Mouse (Mus musculus) monocyte, adult 59 days (primary cell): ENCODE measurements around the gene Mphosph9. TPM values are rescaled to one million over a fixed set of nuclear protein-coding genes. Genes with fewer than 3 reads are reported as not detected.

Source experiments
- total RNA-seq, 2 experiments: library from RNA; stranded (reverse); gene quantifications; one replicate each; pipeline ENCODE4 v1.2.4; 2023

Gene Mphosph9
- 1 to 10 TPM; 4.8 to 7.3 TPM for total RNA-seq

GRCm38 (mm10) chr5:124327510-124328364 lies at the start of gene Mphosph9, which contains the start of gene 2810006K23Rik:
Mphosph9 (minus strand) TSS chr5:124327972.
2810006K23Rik (plus strand) TSS chr5:124328089.

DNA sequence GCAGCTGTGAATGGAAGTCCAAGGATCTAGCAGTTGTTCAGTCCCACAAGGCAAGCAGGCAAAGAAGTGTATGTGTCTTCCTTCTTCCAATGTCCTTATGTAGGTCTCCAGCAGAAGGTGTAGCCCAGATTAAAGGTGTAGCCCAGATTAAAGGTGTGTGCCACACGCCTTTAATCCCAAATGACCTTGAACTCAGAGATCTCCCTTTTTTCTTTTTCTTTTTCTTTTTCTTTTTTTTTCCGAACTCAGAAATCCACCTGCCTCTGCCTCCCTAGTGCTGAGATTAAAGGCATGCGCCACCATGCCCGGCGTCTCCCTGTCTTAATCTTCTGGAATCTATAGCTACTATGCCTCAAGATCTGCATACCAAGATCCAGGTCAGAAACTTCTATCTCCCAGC lies 35.2 kb upstream of the Mphosph9 start, which contains the start of gene Cdk2ap1:
Cdk2ap1 (minus strand) TSS at position 101 of the 400 bp plus-strand sequence.

DNA sequence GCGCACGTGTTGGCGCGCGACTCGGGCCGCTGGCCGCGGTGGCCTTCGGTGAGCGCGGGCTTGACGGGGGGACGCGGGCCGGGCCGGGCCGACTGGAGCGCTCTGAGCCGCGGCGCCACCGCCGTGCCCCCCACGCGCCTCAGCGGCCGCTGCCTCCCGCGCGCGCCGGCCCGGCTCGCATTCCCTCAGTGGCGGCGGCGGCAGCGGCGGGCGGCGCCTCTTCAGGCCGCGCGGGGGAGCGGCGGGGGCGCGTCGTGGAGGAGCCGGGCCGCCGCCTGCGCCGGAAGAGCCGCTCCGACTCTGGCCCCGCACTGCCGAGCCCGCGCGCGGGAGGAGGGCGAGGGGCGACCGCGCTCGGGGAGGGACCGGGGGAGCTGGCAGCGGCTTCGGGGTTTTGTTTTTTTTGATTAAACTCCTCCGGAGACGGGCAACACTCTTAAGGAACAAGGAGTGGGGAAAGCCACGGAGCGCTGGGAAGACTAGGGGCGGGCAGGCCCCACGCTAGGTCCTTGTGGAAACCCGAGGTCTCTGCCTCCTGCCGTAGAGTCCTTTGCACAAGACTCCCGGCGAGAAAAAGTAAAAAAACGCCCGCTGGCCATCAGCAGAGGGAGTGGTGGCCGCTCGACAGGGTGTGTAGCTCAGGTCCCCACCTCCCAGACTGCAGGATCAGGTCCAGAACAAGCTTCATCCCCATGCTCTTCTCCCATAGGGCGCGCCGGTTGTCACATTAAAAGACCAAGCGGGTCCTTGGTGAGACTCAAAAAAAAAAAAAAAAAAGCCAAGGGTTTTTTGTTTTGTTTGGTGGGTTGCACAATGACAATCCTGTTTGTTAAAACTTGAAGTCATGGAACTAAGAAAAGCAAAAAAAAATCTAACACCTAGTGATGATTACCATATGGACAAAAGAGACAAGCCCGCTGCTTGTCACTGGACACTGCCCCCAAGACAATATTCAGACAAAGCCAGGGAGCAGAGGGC lies 77.9 kb downstream of the Mphosph9 start, which contains the start of gene Pitpnm2:
Pitpnm2 (minus strand) TSS at position 147 of the 978 bp plus-strand sequence.

Other genes starting within 250 kb of the Mphosph9 start
- gene Abcb9, start 232.2 kb downstream of the Mphosph9 start, total RNA-seq, result 1 to 10 TPM; 1.8 to 2.8 TPM
- 10 to 100 TPM; 14.3 to 16.3 TPM for gene Ogfod2, start 215.7 kb downstream of the Mphosph9 start, total RNA-seq
- 10 to 100 TPM; 28.9 to 35.9 TPM for gene Arl6ip4, start 211.9 kb downstream of the Mphosph9 start, total RNA-seq
- gene Pitpnm2, start 78.2 kb downstream of the Mphosph9 start, total RNA-seq, result 1 to 10 TPM; 6.4 to 8.0 TPM
- 1 to 10 TPM; 5.6 to 6.1 TPM for gene 2810006K23Rik, start 117 bp upstream of the Mphosph9 start, total RNA-seq
- gene Cdk2ap1, start 35.1 kb upstream of the Mphosph9 start, total RNA-seq, result 100 to 1,000 TPM in 1 of 2 experiments, 10 to 100 TPM in 1; 95.8 to 112 TPM
- 100 to 1,000 TPM; 124 to 127 TPM for gene Sbno1, start 98.0 kb upstream of the Mphosph9 start, total RNA-seq
- 100 to 1,000 TPM; 105 to 109 TPM for gene Kmt5a, start 112.0 kb upstream of the Mphosph9 start, total RNA-seq
- gene Rilpl2, start 150.4 kb upstream of the Mphosph9 start, total RNA-seq, result 100 to 1,000 TPM; 205 to 235 TPM
- gene Snrnp35, start 155.2 kb upstream of the Mphosph9 start, total RNA-seq, result 10 to 100 TPM; 14.8 to 16.8 TPM
- 1 to 10 TPM; 2.9 to 5.8 TPM for gene Rilpl1, start 203.4 kb upstream of the Mphosph9 start, total RNA-seq
- gene Tmed2, start 212.7 kb upstream of the Mphosph9 start, total RNA-seq, result 100 to 1,000 TPM; 175 to 201 TPM
- gene Ddx55, start 224.9 kb upstream of the Mphosph9 start, total RNA-seq, result 10 to 100 TPM; 22.0 to 23.7 TPM